Comparison of ENCODE assay signal across 8 mouse cellular contexts in the genomic region with DNA sequence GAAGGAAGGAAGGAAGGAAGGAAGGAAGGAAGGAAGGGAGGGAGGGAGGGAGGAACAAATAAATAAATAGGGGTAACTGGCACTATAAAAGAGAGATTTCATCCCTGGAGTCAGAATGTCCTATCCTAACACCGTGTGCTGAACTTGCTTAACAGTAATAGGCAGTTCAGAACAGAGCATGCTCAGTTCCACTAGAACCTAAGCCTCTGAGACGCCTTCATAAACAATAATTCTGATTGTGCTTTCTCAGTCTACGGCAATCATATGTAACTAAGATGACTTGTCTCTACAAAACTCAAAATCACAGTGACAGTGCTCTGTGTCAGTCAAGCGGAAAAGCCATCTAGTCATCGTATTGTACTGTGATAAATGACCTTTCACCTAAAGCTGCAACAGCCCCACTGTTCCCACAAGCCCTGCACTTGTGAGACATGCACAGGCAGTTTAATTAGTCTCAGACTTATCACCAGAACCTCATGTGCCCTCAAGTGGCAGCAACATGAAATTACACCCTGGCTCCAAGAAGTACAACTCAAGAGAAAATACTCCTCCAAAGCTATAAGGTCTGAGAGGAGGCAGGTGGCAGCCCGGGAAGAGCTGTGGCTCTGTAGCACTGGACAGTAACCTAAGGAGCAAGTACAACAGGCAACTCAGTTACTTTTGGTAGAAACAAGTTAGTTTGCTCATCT. TPM values are rescaled to one million over a fixed set of nuclear protein-coding genes. Genes with fewer than 3 reads are reported as not detected.
DNase-seq lines count a peak whose midpoint lies in the region; ATAC-seq lines count a peak whose summit lies in the region.

No protein-coding gene starts in this region.

- H3K4me2 ChIP-seq in intestine, embryonic 15.5 days (replicated peaks), result no peak overlapping the region
- H3K4me2 ChIP-seq in stomach, embryonic 16.5 days (ENCODE audit: low read depth, low read length), result no peak overlapping the region

- 55% methylated on average over 6 of the region's 6 CpGs for WGBS in intestine, embryonic 15.5 days
- 39% methylated on average over 6 of the region's 6 CpGs for WGBS in stomach, embryonic 16.5 days

- no peak overlapping the region for H3K27ac ChIP-seq in intestine, embryonic 15.5 days
- no peak overlapping the region for H3K27ac ChIP-seq in stomach, embryonic 16.5 days (ENCODE audit: low read length)

- no peak overlapping the region for H3K4me3 ChIP-seq in intestine, embryonic 15.5 days (replicated peaks)
- H3K4me3 ChIP-seq in stomach, embryonic 16.5 days (replicated peaks; ENCODE audit: low read length), result no peak overlapping the region

- H3K27me3 ChIP-seq in intestine, embryonic 15.5 days (replicated peaks), result no peaks in the 10 kb centered on the region
- no peaks in the 10 kb centered on the region for H3K27me3 ChIP-seq in stomach, embryonic 16.5 days (ENCODE audit: control insufficient read depth, insufficient read depth, low read length)

- no peaks in the 10 kb centered on the region for H3K9me3 ChIP-seq in intestine, embryonic 15.5 days
- no peaks in the 10 kb centered on the region for H3K9me3 ChIP-seq in stomach, embryonic 16.5 days (replicated peaks; ENCODE audit: control insufficient read depth, low read length)

- peak; percentile 86 for DNase-seq in 416B (ENCODE audit: low read depth)
- peak; percentile 86 for DNase-seq in NIH3T3 (ENCODE audit: low read depth)
- peak; percentile 73 for DNase-seq in cerebellum, adult 9-11 months
- peak; percentile 57 to 82 for DNase-seq in frontal cortex, adult 2 months (ENCODE audit: extremely low spot score in 1 of 2, low spot score in 1 of 2)
- DNase-seq in liver, result peak; percentile 59

- H3K36me3 ChIP-seq in intestine, embryonic 15.5 days, result peaks cover 19% of the 10 kb centered on the region; the same call in 1 of the 2 replicates
- H3K36me3 ChIP-seq in stomach, embryonic 16.5 days (ENCODE audit: control insufficient read depth, insufficient read depth, low read length), result peaks cover 10% of the 10 kb centered on the region

- H3K9ac ChIP-seq in intestine, embryonic 15.5 days, result no peak overlapping the region
- H3K9ac ChIP-seq in stomach, embryonic 16.5 days (ENCODE audit: low read length), result no peak overlapping the region

- no peaks in the 10 kb centered on the region for H3K4me1 ChIP-seq in intestine, embryonic 15.5 days (replicated peaks)
- H3K4me1 ChIP-seq in stomach, embryonic 16.5 days (ENCODE audit: control insufficient read depth, insufficient read depth, low read length), result no peaks in the 10 kb centered on the region; the same call in 1 of the 2 replicates

- ATAC-seq in intestine, embryonic 15.5 days, result peak; percentile 78
- ATAC-seq in monocyte, adult 5-6 weeks (replicated peaks; ENCODE audit: insufficient number of reproducible peaks, low FRiP score, low TSS enrichment, poor library complexity, severe bottlenecking), result peak; percentile 80
- ATAC-seq in stomach, embryonic 16.5 days (ENCODE audit: insufficient read depth, low FRiP score), result 0 out of 2 replicates have a peak, but pooled peaks have one; percentile 46

RNA-seq across cellular contexts. Expression of a gene that starts 17.8 kb away (rescaled TPM):
- polyA plus RNA-seq in frontal cortex, adult 2 months (2012; rRNA removed), result 23.6 and 25.4 TPM in 2 replicates
- polyA plus RNA-seq in intestine, embryonic 15.5 days (2015; fragmentation: Nextera tagmentation; extraction: Ambion mirVana), result 31.3 and 32.8 TPM in 2 replicates
- total RNA-seq in monocyte, adult 5-6 weeks (2017), result 78.2 to 132 TPM (median 118 TPM) in 3 replicates
- 9.3 and 11.0 TPM in 2 replicates for polyA plus RNA-seq in stomach, embryonic 16.5 days (2015; fragmentation: Nextera tagmentation; extraction: Ambion mirVana)
